Mouse (Mus musculus): Measurements from ENCODE around the gene Faim. TPM values are rescaled to one million over a fixed set of nuclear protein-coding genes. Genes with fewer than 3 reads are reported as not detected.

Gene Faim
- polyA plus RNA-seq, 1 experiment from 2014 or later, result 87.5 TPM

DNA sequence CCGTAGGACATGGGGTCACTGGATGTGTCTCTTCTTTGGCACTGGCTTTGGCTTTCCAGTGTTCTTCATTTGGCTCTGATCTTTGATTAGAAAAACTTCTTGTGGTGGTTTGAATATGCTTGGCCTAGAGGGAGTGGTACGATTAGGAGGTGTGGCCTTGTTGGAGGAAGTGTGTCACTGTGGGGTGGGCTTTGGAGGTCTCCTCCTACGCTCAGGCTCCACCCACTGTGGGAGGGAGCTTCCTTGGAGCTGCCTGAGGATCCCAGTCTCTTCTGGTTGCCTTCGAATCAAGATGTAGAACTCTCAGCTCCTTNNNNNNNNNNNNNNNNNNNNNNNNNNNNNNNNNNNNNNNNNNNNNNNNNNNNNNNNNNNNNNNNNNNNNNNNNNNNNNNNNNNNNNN, 35.6 kb downstream of the Faim start:
- no peak overlapping the region for H3K4me2 ChIP-seq
- no peak for ATAC-seq (ENCODE audit: low FRiP score)
- H3K36me3 ChIP-seq (replicated peaks), result no peaks in the 10 kb centered on the region
- no peak overlapping the region for H3K27ac ChIP-seq
- 84% methylated on average over 4 of the region's 4 CpGs for WGBS
- H3K9ac ChIP-seq, result no peak overlapping the region
- no peaks in the 10 kb centered on the region for H3K4me1 ChIP-seq
- no peaks in the 10 kb centered on the region for H3K9me3 ChIP-seq
- H3K27me3 ChIP-seq, result no peaks in the 10 kb centered on the region
- no peak overlapping the region for H3K4me3 ChIP-seq (replicated peaks)

DNA sequence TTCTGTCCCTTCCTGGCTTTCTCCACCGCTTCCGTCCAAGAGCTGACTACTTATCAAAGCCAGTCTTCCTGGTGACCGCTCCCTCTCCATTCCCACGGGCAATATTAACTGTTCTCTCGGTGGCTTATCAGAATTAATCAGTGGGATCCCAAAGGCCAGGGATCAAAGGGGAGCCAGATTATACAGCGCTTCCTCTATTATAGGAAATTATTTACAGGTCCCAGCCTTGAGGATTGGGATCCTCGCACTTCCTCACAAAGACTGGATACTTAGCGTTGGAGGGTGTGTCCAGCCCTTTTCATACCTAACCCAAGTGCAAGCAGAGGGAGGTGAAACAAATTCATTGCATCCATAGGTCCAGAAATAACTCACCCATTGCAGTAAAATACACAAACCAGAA, 45.9 kb downstream of the Faim start:
- Histone ChIP-seq H3K9me3 (no peaks in the 10 kb centered on the region), H3K9ac (no peak overlapping the region), H3K4me2 (no peak overlapping the region), H3K27ac (no peak overlapping the region), H3K4me1 (no peaks in the 10 kb centered on the region), H3K36me3 (replicated peaks) (no peaks in the 10 kb centered on the region), H3K4me3 (replicated peaks) (no peak overlapping the region), H3K27me3 (no peaks in the 10 kb centered on the region)
- ATAC-seq (ENCODE audit: low FRiP score), result no peak
- WGBS, result 89% methylated on average over 8 of the region's 8 CpGs

DNA sequence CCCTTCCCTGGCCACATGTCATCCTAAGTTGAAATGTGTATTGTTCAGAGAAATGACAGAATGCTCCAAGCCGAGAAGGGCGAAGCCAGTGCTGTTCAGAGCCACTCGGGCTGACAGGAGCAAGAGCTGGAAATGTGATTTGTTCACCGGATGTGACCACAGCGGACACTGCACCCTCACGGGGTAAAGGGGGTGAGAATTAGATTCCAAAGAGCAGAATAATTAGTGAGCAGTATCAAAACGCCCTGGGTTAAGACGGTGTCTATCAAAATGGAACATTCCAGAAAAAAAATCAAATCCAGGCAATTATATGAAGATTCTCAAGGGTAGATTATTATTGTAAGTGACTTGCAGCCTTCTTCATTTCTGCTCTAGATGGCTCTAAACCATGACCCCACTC, 47.9 kb downstream of the Faim start:
- Histone ChIP-seq H3K9ac (no peak overlapping the region), H3K27ac (no peak overlapping the region), H3K4me3 (replicated peaks) (no peak overlapping the region), H3K4me1 (no peaks in the 10 kb centered on the region), H3K9me3 (no peaks in the 10 kb centered on the region), H3K4me2 (no peak overlapping the region), H3K36me3 (replicated peaks) (peaks cover 6% of the 10 kb centered on the region; the same call in 1 of the 2 replicates), H3K27me3 (no peaks in the 10 kb centered on the region)
- no peak for ATAC-seq (ENCODE audit: low FRiP score)
- 91% methylated on average over 8 of the region's 8 CpGs for whole genome bisulfite sequencing

DNA sequence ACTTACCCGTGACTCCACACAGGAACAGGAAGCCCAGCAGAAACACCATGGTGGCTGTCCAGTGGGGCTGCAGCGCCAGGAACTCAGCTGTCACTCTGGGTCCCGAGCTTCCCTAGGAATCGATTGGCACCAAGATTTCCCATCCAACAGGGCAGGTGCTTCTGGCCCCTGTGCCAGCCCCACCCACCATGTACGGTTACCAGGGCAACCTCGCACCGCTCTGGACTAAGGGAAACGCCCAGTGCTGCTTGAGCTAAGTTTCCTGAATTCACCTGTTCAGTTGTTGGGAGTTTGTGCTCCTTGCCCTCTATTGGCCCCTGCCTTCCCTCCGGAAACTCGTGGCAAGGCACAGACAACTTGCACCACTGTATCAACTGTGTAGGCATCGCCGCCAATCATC, 49.4 kb downstream of the Faim start, which contains the start of gene Gm1123:
Gene Gm1123, minus strand, starts transcription at position 141 of the 400 bp plus-strand sequence.
- Histone ChIP-seq H3K27ac (no peak within 1 kb of the TSS), H3K4me1 (no peaks in the 10 kb centered on the region), H3K27me3 (no peaks in the 10 kb centered on the region), H3K4me3 (replicated peaks) (no peak within 1 kb of the TSS), H3K36me3 (replicated peaks) (peaks cover 13% of the 10 kb centered on the region), H3K9ac (no peak within 1 kb of the TSS), H3K4me2 (no peak within 1 kb of the TSS), H3K9me3 (no peaks in the 10 kb centered on the region)
- 88% methylated on average over 12 of the region's 12 CpGs for WGBS
- ATAC-seq (ENCODE audit: low FRiP score), result no peak

DNA sequence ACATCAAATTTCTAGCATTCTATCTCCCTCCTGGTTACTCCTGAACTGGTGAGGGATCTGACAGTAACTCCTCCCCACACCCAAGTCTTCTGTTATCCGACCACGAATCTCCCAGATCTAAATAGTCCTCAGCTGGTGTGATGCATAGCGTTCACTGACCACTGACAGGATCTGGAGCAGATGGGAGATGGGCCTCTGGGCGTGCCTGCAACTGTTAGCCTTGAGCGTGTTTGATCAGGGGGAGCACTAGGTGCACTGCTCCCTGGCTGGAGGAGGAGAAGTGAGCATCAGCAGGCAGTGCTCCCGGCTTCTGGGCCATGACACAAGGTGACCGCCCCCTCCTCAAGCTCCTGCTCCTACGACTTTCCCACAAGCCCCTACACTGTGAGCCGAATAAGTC, 55.8 kb downstream of the Faim start:
- no peak overlapping the region for H3K4me3 ChIP-seq (replicated peaks)
- no peak overlapping the region for H3K27ac ChIP-seq
- no peak for ATAC-seq (ENCODE audit: low FRiP score)
- peaks cover 38% of the 10 kb centered on the region for H3K36me3 ChIP-seq (replicated peaks)
- H3K9ac ChIP-seq, result no peak overlapping the region
- H3K4me1 ChIP-seq, result 0 out of 2 replicates have a peak, but pooled peaks cover 2% of the 10 kb centered on the region
- no peaks in the 10 kb centered on the region for H3K27me3 ChIP-seq
- 83% methylated on average over 9 of the region's 9 CpGs for WGBS
- H3K9me3 ChIP-seq, result no peaks in the 10 kb centered on the region
- no peak overlapping the region for H3K4me2 ChIP-seq

DNA sequence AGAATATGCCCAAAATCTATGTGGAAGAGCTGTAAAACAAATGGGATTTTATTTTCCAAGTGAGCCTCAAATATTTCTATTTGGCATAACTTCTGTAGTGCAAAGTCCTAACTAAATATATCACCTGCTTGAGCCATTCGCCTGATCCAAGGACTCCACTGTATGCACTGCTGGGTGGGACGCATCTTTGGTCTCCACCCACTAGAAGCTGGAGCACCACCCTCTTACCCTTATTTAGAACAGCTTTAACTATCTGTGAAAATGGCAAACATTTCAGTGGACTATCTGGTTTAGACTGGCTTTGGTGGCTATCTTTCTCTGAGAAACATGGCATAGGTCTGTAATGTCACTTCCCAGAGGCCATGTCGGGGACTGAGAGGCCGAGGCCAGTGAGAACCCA, 56.5 kb downstream of the Faim start:
- H3K4me3 ChIP-seq (replicated peaks), result no peak overlapping the region
- no peak for ATAC-seq (ENCODE audit: low FRiP score)
- no peaks in the 10 kb centered on the region for H3K9me3 ChIP-seq
- no peaks in the 10 kb centered on the region for H3K27me3 ChIP-seq
- 96% methylated on average over 4 of the region's 4 CpGs for WGBS
- no peak overlapping the region for H3K9ac ChIP-seq
- peaks cover 33% of the 10 kb centered on the region for H3K36me3 ChIP-seq (replicated peaks)
- no peak overlapping the region for H3K4me2 ChIP-seq
- H3K4me1 ChIP-seq, result 0 out of 2 replicates have a peak, but pooled peaks cover 2% of the 10 kb centered on the region
- no peak overlapping the region for H3K27ac ChIP-seq

DNA sequence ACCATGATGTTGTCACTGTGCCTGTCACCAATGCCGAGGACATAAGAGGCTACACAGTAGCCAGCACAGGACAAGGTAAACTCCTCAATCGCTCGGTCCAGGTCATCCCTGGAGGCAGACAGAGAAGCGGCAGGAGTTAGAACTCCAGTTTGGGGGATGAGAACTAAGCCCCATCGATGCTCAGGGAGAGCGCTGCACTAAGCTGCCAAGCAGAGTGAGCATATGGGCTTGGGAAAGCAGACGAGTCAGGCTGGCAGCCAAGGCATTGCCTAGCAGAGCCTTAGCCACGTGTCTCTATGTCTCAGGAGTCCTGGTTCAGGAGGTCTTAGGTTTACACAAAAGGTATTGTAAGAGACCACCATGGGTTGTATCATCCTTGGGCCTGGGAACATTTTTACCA, 58.6 kb downstream of the Faim start:
- Histone ChIP-seq H3K4me2 (no peak overlapping the region), H3K4me1 (0 out of 2 replicates have a peak, but pooled peaks cover 2% of the 10 kb centered on the region), H3K9me3 (no peaks in the 10 kb centered on the region), H3K4me3 (replicated peaks) (no peak overlapping the region), H3K9ac (no peak overlapping the region), H3K27ac (no peak overlapping the region), H3K27me3 (no peaks in the 10 kb centered on the region), H3K36me3 (replicated peaks) (peaks cover 25% of the 10 kb centered on the region)
- no peak for ATAC-seq (ENCODE audit: low FRiP score)
- 93% methylated on average over 8 of the region's 8 CpGs for WGBS

DNA sequence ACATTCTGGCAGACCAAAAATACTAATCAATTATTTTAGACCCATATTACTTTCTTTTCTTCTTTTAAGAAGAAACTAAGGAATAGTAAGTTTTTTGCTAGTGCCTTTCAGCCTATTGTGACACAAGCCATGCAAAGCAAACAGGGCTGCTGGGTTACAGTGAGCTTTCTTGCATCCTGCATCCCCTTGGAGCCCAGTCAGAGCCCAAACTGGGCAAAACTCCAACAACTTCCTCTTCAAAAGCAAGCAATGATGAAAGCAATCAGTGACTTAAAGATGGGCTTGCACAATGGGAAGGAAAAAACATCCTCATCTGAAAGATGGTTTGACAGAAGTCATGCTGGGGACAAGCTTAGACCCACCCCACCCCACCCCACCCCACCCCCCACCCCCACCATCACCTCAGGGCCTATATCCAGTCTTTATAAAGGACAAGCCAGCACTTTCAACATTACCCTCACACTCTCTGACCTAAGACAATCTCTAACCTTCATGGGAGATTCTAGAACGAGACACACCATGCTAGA, 62.6 kb downstream of the Faim start:
- Histone ChIP-seq H3K27ac (no peak overlapping the region), H3K9me3 (no peaks in the 10 kb centered on the region), H3K36me3 (replicated peaks) (peaks cover 21% of the 10 kb centered on the region), H3K4me2 (no peak overlapping the region), H3K9ac (no peak overlapping the region), H3K4me1 (0 out of 2 replicates have a peak, but pooled peaks cover 2% of the 10 kb centered on the region), H3K4me3 (replicated peaks) (no peak overlapping the region), H3K27me3 (no peaks in the 10 kb centered on the region)
- ATAC-seq (ENCODE audit: low FRiP score), result no peak
- 60% methylated on average over 1 of the region's 1 CpGs for WGBS

DNA sequence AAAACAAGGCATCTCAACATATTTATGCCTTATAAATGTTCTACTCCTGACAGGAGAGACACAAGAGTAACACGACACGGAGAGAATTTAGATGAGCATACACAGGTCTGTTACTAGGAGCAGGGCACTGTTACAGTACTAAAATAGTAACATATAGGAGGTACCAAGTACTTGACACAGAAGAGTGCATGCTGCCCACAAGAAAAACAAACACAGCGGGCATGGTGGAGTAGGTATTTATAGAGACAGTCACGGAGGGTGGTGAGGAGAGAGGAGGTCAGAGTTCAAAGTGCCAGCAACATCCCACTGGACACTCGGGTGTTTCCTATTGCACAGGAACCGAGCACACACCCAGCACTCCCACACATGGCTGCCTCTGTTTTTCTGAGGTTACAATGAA, 63.6 kb downstream of the Faim start:
- no peak for ATAC-seq (ENCODE audit: low FRiP score)
- H3K9ac ChIP-seq, result no peak overlapping the region
- H3K4me3 ChIP-seq (replicated peaks), result no peak overlapping the region
- 85% methylated on average over 6 of the region's 6 CpGs for WGBS
- H3K27me3 ChIP-seq, result no peaks in the 10 kb centered on the region
- H3K4me2 ChIP-seq, result no peak overlapping the region
- H3K4me1 ChIP-seq, result 0 out of 2 replicates have a peak, but pooled peaks cover 2% of the 10 kb centered on the region
- no peaks in the 10 kb centered on the region for H3K9me3 ChIP-seq
- no peak overlapping the region for H3K27ac ChIP-seq
- peaks cover 14% of the 10 kb centered on the region for H3K36me3 ChIP-seq (replicated peaks)

Other genes with a start within 250 kb of the Faim start
- 0.22 TPM in 1 of 2 replicates, not detected in the other for gene Prr23a1, start 143.9 kb upstream of the Faim start, polyA plus RNA-seq (2016; fragmentation: Nextera tagmentation; extraction: Ambion mirVana)
- gene Prr23a2, start 129.9 kb upstream of the Faim start, polyA plus RNA-seq (2016; fragmentation: Nextera tagmentation; extraction: Ambion mirVana), result not detected in 2 replicates
- gene Prr23a3, start 121.6 kb upstream of the Faim start, polyA plus RNA-seq (2016; fragmentation: Nextera tagmentation; extraction: Ambion mirVana), result not detected in 2 replicates
- not detected in 2 replicates for gene 7420426K07Rik, start 83.3 kb upstream of the Faim start, polyA plus RNA-seq (2016; fragmentation: Nextera tagmentation; extraction: Ambion mirVana)
- gene Foxl2, start 31.1 kb upstream of the Faim start, polyA plus RNA-seq (2016; fragmentation: Nextera tagmentation; extraction: Ambion mirVana), result 1.5 and 2.2 TPM in 2 replicates
- not detected in 2 replicates for gene Gm1123, start 49.3 kb downstream of the Faim start, polyA plus RNA-seq (2016; fragmentation: Nextera tagmentation; extraction: Ambion mirVana)
- 3.5 and 3.7 TPM in 2 replicates for gene Pik3cb, start 154.2 kb downstream of the Faim start, polyA plus RNA-seq (2016; fragmentation: Nextera tagmentation; extraction: Ambion mirVana)

Data from forebrain, embryonic 12.5 days (tissue).